Mouse (Mus musculus) hindbrain, embryonic 14.5 days (tissue): ENCODE results near the gene Tk1. TPM values are rescaled to one million over a fixed set of nuclear protein-coding genes. Genes with fewer than 3 reads are reported as not detected.
A peak's percentile ranks its signal among the peaks of the same experiment; 100 is the strongest.

Experiments
- ATAC-seq: fragments of 200-750 bp; cut with Nextera tagmentation; 2 replicates; pipeline ENCODE4 v1.8.0; 2017; ENCODE audit warnings: moderate number of reproducible peaks, mild to moderate bottlenecking, moderate TSS enrichment, moderate library complexity; ENCODE audit not compliant: low FRiP score
- DNase-seq: peaks from one replicate; pipeline ENCODE4 v3.0.0-alpha.2; 2015; ENCODE audit warnings: low spot score
- H3K27ac ChIP-seq: fragments of 300-500 bp; sonication (generic); 2 replicates; pipeline ENCODE4 v1.5.1; 2014; ENCODE audit warnings: mild to moderate bottlenecking, moderate library complexity
- H3K27me3 ChIP-seq: fragments of 300-500 bp; sonication (generic); 2 replicates; pipeline ENCODE4 v1.6.1; 2014; ENCODE audit warnings: mild to moderate bottlenecking, low read length, mixed read lengths; ENCODE audit not compliant: control insufficient read depth, insufficient read depth
- H3K36me3 ChIP-seq: fragments of 300-500 bp; sonication (generic); replicated peaks from 2 replicates; pipeline ENCODE4 v1.6.1; 2014; ENCODE audit not compliant: control insufficient read depth, insufficient read depth
- H3K4me1 ChIP-seq: fragments of 300-500 bp; sonication (generic); replicated peaks from 2 replicates; pipeline ENCODE4 v1.6.1; 2014; ENCODE audit warnings: antibody characterized with exemption, low read length, mixed read lengths; ENCODE audit not compliant: control insufficient read depth, insufficient read depth
- H3K4me2 ChIP-seq: fragments of 300-500 bp; sonication (generic); replicated peaks from 2 replicates; pipeline ENCODE4 v1.6.1; 2014; ENCODE audit warnings: mild to moderate bottlenecking, moderate library complexity
- H3K4me3 ChIP-seq: fragments of 300-500 bp; sonication (generic); replicated peaks from 2 replicates; pipeline ENCODE4 v1.5.1; 2014; ENCODE audit warnings: mild to moderate bottlenecking, low read length
- H3K9ac ChIP-seq: fragments of 300-500 bp; sonication (generic); 2 replicates; pipeline ENCODE4 v1.6.1; 2014
- H3K9me3 ChIP-seq: fragments of 300-500 bp; sonication (generic); 2 replicates; pipeline ENCODE4 v1.6.1; 2016; ENCODE audit warnings: low read length; ENCODE audit not compliant: control insufficient read depth
- WGBS: fragments of 180-500 bp; shearing (Covaris S2); extraction: QIAGEN DNeasy Blood & Tissue Kit; methylation state at CpG from one replicate; pipeline ENCODE4 v1.1.7; 2014; 5-methylcytosine and 5-hydroxymethylcytosine counted together
- polyA plus RNA-seq: library from polyadenylated mRNA; unstranded; fragments of >200 nt; fragmentation: Nextera tagmentation; extraction: Ambion mirVana; gene quantifications from 2 replicates; pipeline ENCODE4 v1.2.1, GENCODE M21; 2014

Tk1 gene
- polyA plus RNA-seq, 1 experiment from 2014 or later: 14.4 TPM

DNA sequence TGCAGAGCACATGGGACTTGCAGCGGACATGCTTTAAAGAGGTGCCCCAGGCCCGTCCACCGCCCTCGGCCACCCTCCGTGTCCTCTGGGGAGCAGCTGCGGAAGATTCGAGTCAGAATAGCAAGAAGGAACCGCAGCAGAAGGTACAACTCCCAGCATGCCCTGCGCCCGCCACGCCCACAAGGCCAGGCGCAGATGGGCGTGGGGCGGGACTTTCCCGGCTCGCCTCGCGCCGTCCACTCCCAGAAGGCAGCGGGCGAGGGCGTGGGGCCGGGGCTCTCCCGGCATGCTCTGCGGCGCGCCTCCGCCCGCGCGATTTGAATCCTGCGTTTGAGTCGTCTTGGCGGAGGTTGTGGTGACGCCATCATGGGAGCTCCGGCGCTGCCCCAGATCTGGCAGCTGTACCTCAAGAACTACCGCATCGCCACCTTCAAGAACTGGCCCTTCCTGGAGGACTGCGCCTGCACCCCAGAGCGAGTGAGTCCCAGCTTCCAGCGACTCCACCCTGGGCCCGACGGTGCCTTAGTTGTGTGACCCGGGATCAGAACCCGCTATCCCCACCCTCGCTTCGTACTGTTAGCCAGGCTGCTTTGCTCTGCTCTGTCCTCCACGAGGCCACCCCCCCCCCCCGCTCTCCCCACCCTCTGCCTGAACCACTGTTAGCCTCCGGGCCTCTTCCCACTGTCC lies 23.2 kb upstream of the Tk1 start, which contains the start of gene Birc5:
Birc5 (plus strand) TSS at position 267 of the 687 bp plus-strand sequence.
- peaks cover 15% of the 10 kb centered on the region for H3K4me1 ChIP-seq
- H3K4me2 ChIP-seq: peak within 1 kb of the TSS; percentile 96
- peak; percentile 98 for DNase-seq
- peak within 1 kb of the TSS; percentile 93 for H3K9ac ChIP-seq
- peak within 1 kb of the TSS; percentile 64 for H3K4me3 ChIP-seq
- 1% methylated on average over 51 of the region's 51 CpGs for WGBS
- H3K36me3 ChIP-seq: no peaks in the 10 kb centered on the region
- peak; percentile 94 for ATAC-seq
- H3K27me3 ChIP-seq: no peaks in the 10 kb centered on the region
- peak within 1 kb of the TSS; percentile 98 for H3K27ac ChIP-seq
- no peaks in the 10 kb centered on the region for H3K9me3 ChIP-seq

DNA sequence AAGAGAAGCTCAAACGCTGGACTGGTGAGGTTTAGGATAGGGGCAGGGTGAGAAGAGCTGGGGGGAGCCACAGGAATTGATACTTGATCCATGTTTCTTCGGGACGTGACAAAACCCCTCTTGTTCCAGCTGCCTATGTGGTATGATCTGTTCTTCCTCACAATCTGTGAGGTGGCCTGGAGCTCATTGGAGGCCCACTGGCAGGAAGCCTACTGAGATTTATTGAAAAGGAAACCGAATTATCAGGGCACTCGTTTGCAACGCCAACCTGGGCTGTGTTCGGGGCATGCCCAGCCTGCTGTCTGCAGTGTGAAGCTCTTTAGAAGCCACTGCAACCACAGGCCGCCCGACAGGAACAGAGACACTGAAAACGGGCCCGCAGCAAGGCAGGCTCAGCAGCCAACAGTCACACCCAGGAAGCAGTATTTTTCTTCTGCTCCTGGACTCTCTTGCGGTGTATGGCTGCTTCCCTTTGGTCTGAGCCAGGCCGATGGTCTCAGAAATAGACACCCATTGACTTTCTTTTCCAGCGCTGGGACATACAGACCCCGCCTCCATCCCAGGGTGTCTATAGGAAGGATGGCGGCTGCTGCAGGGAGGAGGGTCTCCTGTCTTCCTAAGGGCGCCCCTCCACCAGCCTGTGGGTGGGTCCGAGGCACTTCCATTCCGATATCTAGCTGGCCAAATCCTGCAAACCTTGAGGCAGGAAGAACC lies 22.5 kb upstream of the Tk1 start:
- H3K9me3 ChIP-seq: no peaks in the 10 kb centered on the region
- peak overlapping the region; percentile 64 for H3K4me3 ChIP-seq
- WGBS: 12% methylated on average over 19 of the region's 19 CpGs
- peaks cover 15% of the 10 kb centered on the region for H3K4me1 ChIP-seq
- peak overlapping the region; percentile 93 for H3K9ac ChIP-seq
- peak overlapping the region; percentile 98 for H3K27ac ChIP-seq
- H3K36me3 ChIP-seq: no peaks in the 10 kb centered on the region
- peak; percentile 84 for ATAC-seq
- peak; percentile 37 for DNase-seq
- H3K27me3 ChIP-seq: no peaks in the 10 kb centered on the region
- H3K4me2 ChIP-seq: peak overlapping the region; percentile 96

DNA sequence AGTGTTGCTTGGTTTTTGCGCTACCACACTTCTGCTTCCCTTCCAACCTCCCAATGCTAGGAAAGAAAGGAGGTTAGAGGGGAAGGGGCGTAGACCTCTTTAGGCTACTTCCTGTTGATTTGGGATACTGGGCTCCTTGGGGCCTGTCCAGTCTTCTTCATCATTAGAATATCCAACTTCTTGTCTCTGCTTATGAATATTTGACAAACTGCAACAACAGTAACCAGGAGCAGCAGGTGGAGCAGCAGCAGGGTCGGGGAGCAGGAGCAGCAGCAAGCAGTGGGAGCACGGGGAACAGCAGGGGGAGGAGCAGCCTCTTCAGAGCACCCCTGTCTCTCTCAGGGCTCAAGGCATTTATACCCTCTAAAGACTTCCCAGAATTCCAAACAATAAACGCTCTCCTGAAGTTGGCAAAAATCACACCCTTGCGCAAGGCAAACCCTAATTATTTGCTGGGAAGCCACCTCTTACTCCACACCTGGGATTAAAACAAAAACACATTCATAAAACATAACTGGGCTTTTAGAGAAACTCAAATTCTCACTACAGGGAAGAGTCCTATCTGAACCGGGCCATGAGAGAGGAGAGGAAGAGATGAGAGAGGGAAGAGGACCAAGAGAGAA lies 21.8 kb upstream of the Tk1 start:
- H3K36me3 ChIP-seq: no peaks in the 10 kb centered on the region
- H3K27ac ChIP-seq: peak overlapping the region; percentile 98
- peak overlapping the region; percentile 96 for H3K4me2 ChIP-seq
- 87% methylated on average over 7 of the region's 7 CpGs for WGBS
- H3K4me3 ChIP-seq: peak overlapping the region; percentile 64
- H3K4me1 ChIP-seq: peaks cover 15% of the 10 kb centered on the region
- no peaks in the 10 kb centered on the region for H3K27me3 ChIP-seq
- no peaks in the 10 kb centered on the region for H3K9me3 ChIP-seq
- H3K9ac ChIP-seq: peak overlapping the region; percentile 93
- no peak for DNase-seq
- ATAC-seq: no peak

DNA sequence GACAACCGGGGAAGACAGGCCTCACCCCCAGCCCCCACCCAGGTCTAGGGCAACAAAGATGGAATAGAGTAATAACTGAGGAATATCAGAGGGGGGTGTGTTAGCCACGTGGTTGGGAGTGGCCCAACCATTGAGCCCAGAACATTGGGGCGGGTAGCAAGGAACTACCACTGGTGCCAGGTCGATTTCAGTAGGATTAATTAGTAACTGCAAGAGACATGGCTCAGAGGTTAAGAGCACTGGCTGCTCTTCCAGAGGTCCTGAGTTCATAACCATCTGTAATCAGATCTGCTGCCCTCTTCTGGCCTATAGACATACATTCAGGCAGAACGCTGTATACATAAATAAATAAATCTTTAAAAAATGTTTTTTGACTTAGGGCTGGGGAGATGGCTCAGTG lies 20.7 kb upstream of the Tk1 start:
- Histone ChIP-seq H3K36me3 (no peaks in the 10 kb centered on the region), H3K4me3 (no peak overlapping the region), H3K9me3 (no peaks in the 10 kb centered on the region), H3K4me1 (peaks cover 15% of the 10 kb centered on the region), H3K4me2 (no peak overlapping the region), H3K27ac (no peak overlapping the region), H3K27me3 (no peaks in the 10 kb centered on the region), H3K9ac (no peak overlapping the region)
- ATAC-seq (no peak), DNase-seq (no peak)
- 57% methylated on average over 5 of the region's 5 CpGs for WGBS

DNA sequence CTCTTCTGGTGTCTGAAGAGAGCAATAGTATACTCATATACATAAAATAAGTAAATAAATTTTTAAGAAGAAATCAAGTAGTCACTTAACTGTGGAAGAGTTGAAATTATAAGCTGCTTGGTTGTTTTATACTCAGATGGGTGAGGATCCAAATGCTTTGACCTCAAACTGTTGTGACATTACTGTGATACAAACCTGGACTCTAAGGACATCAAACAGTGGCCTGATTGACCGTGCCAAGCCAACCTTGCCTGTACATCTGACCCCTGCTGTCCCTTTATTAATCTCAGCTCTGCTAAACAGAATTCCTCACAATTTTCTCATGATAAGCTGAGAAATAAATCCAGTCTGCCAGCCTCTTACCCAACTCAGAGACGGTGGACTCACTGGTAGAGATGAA lies 19.8 kb upstream of the Tk1 start:
- DNase-seq: no peak
- ATAC-seq: no peak
- Histone ChIP-seq H3K27me3 (no peaks in the 10 kb centered on the region), H3K27ac (no peak overlapping the region), H3K4me3 (no peak overlapping the region), H3K4me2 (no peak overlapping the region), H3K36me3 (no peaks in the 10 kb centered on the region), H3K9ac (no peak overlapping the region), H3K9me3 (no peaks in the 10 kb centered on the region), H3K4me1 (peaks cover 15% of the 10 kb centered on the region)
- WGBS: 85% methylated on average over 2 of the region's 2 CpGs

DNA sequence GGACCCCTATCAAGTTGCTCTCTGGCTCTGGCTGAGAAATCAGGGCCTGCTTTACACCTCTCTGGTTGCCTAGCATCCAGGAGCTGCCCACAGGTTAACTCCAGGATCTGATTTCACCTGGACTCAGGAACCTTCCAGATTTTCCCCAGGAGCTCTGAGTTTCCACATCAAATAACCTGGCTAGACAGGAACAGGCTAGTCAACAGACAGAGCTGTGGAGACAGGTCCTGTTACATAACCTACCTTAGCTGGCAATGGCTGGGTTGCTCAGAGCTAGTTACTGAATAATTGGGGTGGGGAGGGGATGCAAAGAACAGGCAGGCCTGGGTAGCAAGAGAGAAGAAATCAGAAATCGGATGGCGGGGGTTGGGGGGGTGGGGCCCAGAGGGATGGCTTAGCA lies 19.1 kb upstream of the Tk1 start:
- Histone ChIP-seq H3K9me3 (no peaks in the 10 kb centered on the region), H3K27me3 (no peaks in the 10 kb centered on the region), H3K4me3 (no peak overlapping the region), H3K27ac (no peak overlapping the region), H3K4me2 (no peak overlapping the region), H3K9ac (no peak overlapping the region), H3K36me3 (no peaks in the 10 kb centered on the region), H3K4me1 (peaks cover 15% of the 10 kb centered on the region)
- no peak for DNase-seq
- WGBS: 72% methylated on average over 2 of the region's 2 CpGs
- ATAC-seq: no peak

DNA sequence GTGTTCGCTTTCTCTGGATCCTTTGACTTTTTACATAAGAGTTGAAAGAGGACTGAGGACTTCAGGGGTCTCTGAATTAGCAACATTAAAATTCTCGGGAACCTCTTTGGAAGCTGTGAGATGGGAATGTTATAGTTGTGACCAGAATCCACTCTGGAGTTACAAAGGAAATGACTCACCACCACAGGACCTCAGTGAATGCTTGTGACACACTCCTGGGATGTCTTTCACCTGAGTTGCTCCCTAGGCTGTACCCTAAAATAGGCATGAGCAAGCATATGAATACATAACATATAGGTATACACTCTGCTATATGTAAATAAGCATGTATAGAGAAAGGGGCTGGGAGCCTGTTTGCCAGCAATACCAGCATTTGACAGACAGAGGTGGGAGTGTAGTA lies 17.5 kb upstream of the Tk1 start:
- 84% methylated on average over 2 of the region's 2 CpGs for WGBS
- Histone ChIP-seq H3K27me3 (no peaks in the 10 kb centered on the region), H3K4me3 (no peak overlapping the region), H3K9ac (no peak overlapping the region), H3K4me2 (no peak overlapping the region), H3K27ac (no peak overlapping the region), H3K36me3 (no peaks in the 10 kb centered on the region), H3K4me1 (peaks cover 7% of the 10 kb centered on the region), H3K9me3 (no peaks in the 10 kb centered on the region)
- ATAC-seq: no peak
- no peak for DNase-seq

DNA sequence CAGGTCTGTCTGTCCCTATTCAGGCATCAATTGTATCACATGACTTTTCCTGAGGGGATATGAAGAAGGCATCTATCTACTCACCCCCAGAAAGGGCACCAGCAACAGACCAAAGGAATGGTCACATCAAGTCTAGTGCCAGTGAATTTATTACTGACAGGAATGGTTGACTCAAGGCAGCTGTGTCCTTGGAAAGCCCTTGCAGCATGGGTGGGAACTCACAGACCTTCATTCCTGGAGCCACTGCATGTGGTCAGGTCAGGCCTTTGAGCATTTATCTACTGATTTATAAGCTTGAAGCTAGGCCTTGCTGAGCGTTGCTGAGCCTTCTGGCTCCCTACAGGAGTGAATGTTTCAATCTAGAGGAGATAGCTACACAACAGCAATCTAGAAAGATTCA lies 15.0 kb upstream of the Tk1 start:
- H3K9me3 ChIP-seq: no peaks in the 10 kb centered on the region
- WGBS: 84% methylated on average over 1 of the region's 1 CpGs

DNA sequence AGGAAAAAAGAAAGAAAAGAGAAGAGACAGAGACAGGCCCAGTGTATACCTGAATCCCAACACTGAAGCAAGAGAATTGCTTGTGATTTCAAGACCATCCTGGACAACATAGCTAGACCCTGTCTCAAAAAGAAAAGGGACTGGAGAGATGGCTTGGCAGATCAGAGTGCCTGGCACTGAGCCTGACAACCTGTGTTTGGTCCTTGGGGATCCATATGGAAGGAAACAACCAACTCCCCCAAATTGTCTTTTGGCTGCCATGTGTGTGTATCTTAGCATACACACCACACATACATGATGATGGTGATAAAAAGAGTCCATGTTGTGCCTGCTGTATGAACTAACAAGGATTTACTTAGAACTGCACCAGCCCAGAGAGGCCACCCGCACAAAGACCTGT lies 13.1 kb upstream of the Tk1 start:
- 94% methylated on average over 1 of the region's 1 CpGs for WGBS
- ATAC-seq: no peak
- no peak for DNase-seq
- H3K36me3 ChIP-seq: no peaks in the 10 kb centered on the region
- no peak overlapping the region for H3K4me2 ChIP-seq
- no peak overlapping the region for H3K4me3 ChIP-seq
- no peaks in the 10 kb centered on the region for H3K27me3 ChIP-seq
- no peaks in the 10 kb centered on the region for H3K4me1 ChIP-seq
- no peak overlapping the region for H3K27ac ChIP-seq
- no peak overlapping the region for H3K9ac ChIP-seq
- H3K9me3 ChIP-seq: no peaks in the 10 kb centered on the region

More for the DNA sequence above, 15.0 kb upstream of the Tk1 start:
- DNase-seq (no peak), ATAC-seq (no peak)
- no peak overlapping the region for H3K9ac ChIP-seq
- no peak overlapping the region for H3K27ac ChIP-seq
- H3K27me3 ChIP-seq: no peaks in the 10 kb centered on the region
- no peaks in the 10 kb centered on the region for H3K36me3 ChIP-seq
- no peaks in the 10 kb centered on the region for H3K4me1 ChIP-seq
- H3K4me2 ChIP-seq: no peak overlapping the region
- no peak overlapping the region for H3K4me3 ChIP-seq
